Mouse (Mus musculus) brain, adult 2 months (tissue): ENCODE measurements around the gene Gstm3.
A peak's percentile ranks its signal among the peaks of the same experiment; 100 is the strongest.
"Not testable (repeated sequence)": the region's sequence is repeated elsewhere in the genome, so short reads cannot be mapped to it uniquely, and the experiment has no call there.

Experiments
- DNase-seq: peaks from one replicate; pipeline ENCODE4 v3.0.0; 2011; ENCODE audit warnings: low read depth, low spot score

The Gstm3 gene

GRCm38 (mm10) chr3:107974237-107974636 lies 5.2 kb upstream of the Gstm3 start:
- DNase-seq: no peak

- no peak for DNase-seq
Measured at GRCm38 (mm10) chr3:107972070-107972469, 3.0 kb upstream of the Gstm3 start.

GRCm38 (mm10) chr3:107971101-107971500 lies 2.0 kb upstream of the Gstm3 start:
- not testable (repeated sequence) for DNase-seq

- no peak for DNase-seq
Measured at GRCm38 (mm10) chr3:107966631-107967030, 2.5 kb downstream of the Gstm3 start.

- no peak for DNase-seq
Measured at GRCm38 (mm10) chr3:107965592-107965991, 3.5 kb downstream of the Gstm3 start.

- DNase-seq: no peak
Measured at GRCm38 (mm10) chr3:107964656-107965308, 4.3 kb downstream of the Gstm3 start.

- no peak for DNase-seq
Measured at GRCm38 (mm10) chr3:107964026-107964425, 5.1 kb downstream of the Gstm3 start.

- DNase-seq: not testable (repeated sequence)
Measured at GRCm38 (mm10) chr3:107955260-107955659, 13.8 kb downstream of the Gstm3 start.

GRCm38 (mm10) chr3:107953906-107954305 lies 15.2 kb downstream of the Gstm3 start:
- DNase-seq: no peak

- DNase-seq: peak; percentile 76
Measured at GRCm38 (mm10) chr3:107953328-107953755, 15.7 kb downstream of the Gstm3 start.

- no peak for DNase-seq
Measured at GRCm38 (mm10) chr3:107950531-107950930, 18.6 kb downstream of the Gstm3 start.

- not testable (repeated sequence) for DNase-seq
Measured at GRCm38 (mm10) chr3:107949461-107949860, 19.6 kb downstream of the Gstm3 start.

- no peak for DNase-seq
Measured at GRCm38 (mm10) chr3:107945729-107946128, 23.4 kb downstream of the Gstm3 start.

- DNase-seq: peak; percentile 85
Measured at GRCm38 (mm10) chr3:107943239-107943990, 25.7 kb downstream of the Gstm3 start, which contains the start of gene Gstm6. Gene Gstm6 (minus strand): TSS chr3:107943749.

- peak; percentile 40 for DNase-seq
Measured at GRCm38 (mm10) chr3:107941261-107941660, 27.8 kb downstream of the Gstm3 start.

GRCm38 (mm10) chr3:107940524-107940923 lies 28.6 kb downstream of the Gstm3 start:
- DNase-seq: peak; percentile 42

- peak; percentile 81 for DNase-seq
Measured at GRCm38 (mm10) chr3:107939830-107940229, 29.3 kb downstream of the Gstm3 start.

- peak; percentile 64 for DNase-seq
Measured at GRCm38 (mm10) chr3:107939403-107939802, 29.7 kb downstream of the Gstm3 start.

- no peak for DNase-seq
Measured at GRCm38 (mm10) chr3:107935888-107936287, 33.2 kb downstream of the Gstm3 start.

- peak; percentile 66 for DNase-seq
Measured at GRCm38 (mm10) chr3:107935268-107935667, 33.8 kb downstream of the Gstm3 start.

GRCm38 (mm10) chr3:107932128-107932527 lies 37.0 kb downstream of the Gstm3 start:
- no peak for DNase-seq

- peak; percentile 97 for DNase-seq
Measured at GRCm38 (mm10) chr3:107931670-107932069, 37.4 kb downstream of the Gstm3 start, which contains the start of gene Gstm7. Gene Gstm7 (minus strand): TSS chr3:107931817.

GRCm38 (mm10) chr3:107931134-107931533 lies 37.9 kb downstream of the Gstm3 start:
- DNase-seq: peak; percentile 17
